Mouse (Mus musculus) liver, embryonic 14.5 days (tissue): ENCODE data around the gene Commd1.

Experiments
- CTCF ChIP-seq: IDR thresholded peaks from 2 replicates; pipeline ENCODE4 v1.5.1; 2016; ENCODE audit warnings: antibody characterized with exemption, low read depth, control low read depth
- EP300 ChIP-seq: IDR thresholded peaks from 2 replicates; pipeline ENCODE4 v1.6.1; 2016; ENCODE audit warnings: antibody characterized with exemption, low read depth

- TF ChIP-seq CTCF (no peak), EP300 (no peak)
These were observed 11.6 kb downstream of the Commd1 start for GRCm38 (mm10) chr11:22970546-22970945.
